Mouse (Mus musculus) bone marrow, adult 2 months (tissue): ENCODE data around the gene Gm21970. TPM values are rescaled to one million over a fixed set of nuclear protein-coding genes. Genes with fewer than 3 reads are reported as not detected.

ENCODE experiments used
- H3K27ac ChIP-seq: fragments of 200-500 bp; 2 replicates; pipeline ENCODE4 v1.5.1; 2012; ENCODE audit warnings: low read depth, mild to moderate bottlenecking, control low read depth, inconsistent platforms, low read length; ENCODE audit not compliant: control insufficient read depth, poor library complexity, insufficient read depth
- H3K4me1 ChIP-seq: fragments of 200-500 bp; 2 replicates; pipeline ENCODE4 v1.6.1; 2011; ENCODE audit warnings: low read length; ENCODE audit not compliant: control insufficient read depth, insufficient read depth
- H3K4me3 ChIP-seq: fragments of 200-500 bp; replicated peaks from 2 replicates; pipeline ENCODE3; 2011; ENCODE audit warnings: mild to moderate bottlenecking, low read depth, low read length, control low read depth; ENCODE audit not compliant: control insufficient read depth
- CTCF ChIP-seq: fragments of 200-500 bp; IDR thresholded peaks from 2 replicates; pipeline ENCODE4 v1.5.1; 2011; ENCODE audit warnings: low read length, control low read depth; ENCODE audit not compliant: control insufficient read depth, insufficient read depth
- POLR2A ChIP-seq: fragments of 200-500 bp; IDR thresholded peaks from 2 replicates; pipeline ENCODE4 v1.6.1; 2011; ENCODE audit warnings: low read depth, mild to moderate bottlenecking, control low read depth, low read length, borderline replicate concordance; ENCODE audit not compliant: control insufficient read depth
- WGBS: fragments of 180-500 bp; shearing (Covaris S2); methylation state at CpG from one replicate; pipeline ENCODE4 v1.1.7; 2018; 5-methylcytosine and 5-hydroxymethylcytosine counted together
- polyA plus RNA-seq: library from polyadenylated mRNA; stranded (reverse); fragments of >200 nt; gene quantifications from 2 replicates; pipeline ENCODE4 v1.2.4, GENCODE M21; 2011; ENCODE audit warnings: low replicate concordance; ENCODE audit not compliant: missing spikeins, insufficient read depth, insufficient read length

Gene Gm21970
- polyA plus RNA-seq, 1 experiment, result not detected

- Histone ChIP-seq H3K4me1 (peaks cover 12% of the 10 kb centered on the region), H3K4me3 (no peak overlapping the region), H3K27ac (peak overlapping the region; percentile 95)
- WGBS, result 41% methylated on average over 8 of the region's 8 CpGs
- no peak for TF ChIP-seq POLR2A
- TF ChIP-seq CTCF, result no peak
Observed at GRCm38 (mm10) chr16:91443211-91443611, 51.7 kb downstream of the Gm21970 start.

DNA sequence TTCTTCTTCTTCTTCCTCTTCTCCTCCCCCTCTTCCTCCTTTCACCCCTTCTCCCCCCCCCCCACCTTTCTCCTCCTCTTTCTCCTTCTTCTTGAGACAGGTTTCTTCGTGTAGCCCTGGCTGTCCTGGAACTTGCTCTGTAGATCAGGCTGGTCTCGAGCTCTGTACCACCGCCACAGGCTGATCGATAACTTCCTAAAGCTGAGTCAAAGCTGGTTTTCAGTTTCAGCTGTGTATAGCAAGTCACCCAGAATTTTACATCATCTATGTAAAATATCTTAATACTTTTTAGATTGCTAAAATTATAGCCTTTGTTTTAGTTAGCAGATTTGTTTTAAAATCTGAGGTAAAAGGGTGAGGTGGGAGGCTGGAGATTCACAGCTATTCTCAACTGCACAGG lies 53.3 kb downstream of the Gm21970 start:
- 58% methylated on average over 4 of the region's 4 CpGs for WGBS
- TF ChIP-seq CTCF (no peak), POLR2A (no peak)
- H3K27ac ChIP-seq, result no peak overlapping the region
- H3K4me1 ChIP-seq, result peaks cover 12% of the 10 kb centered on the region
- no peak overlapping the region for H3K4me3 ChIP-seq

DNA sequence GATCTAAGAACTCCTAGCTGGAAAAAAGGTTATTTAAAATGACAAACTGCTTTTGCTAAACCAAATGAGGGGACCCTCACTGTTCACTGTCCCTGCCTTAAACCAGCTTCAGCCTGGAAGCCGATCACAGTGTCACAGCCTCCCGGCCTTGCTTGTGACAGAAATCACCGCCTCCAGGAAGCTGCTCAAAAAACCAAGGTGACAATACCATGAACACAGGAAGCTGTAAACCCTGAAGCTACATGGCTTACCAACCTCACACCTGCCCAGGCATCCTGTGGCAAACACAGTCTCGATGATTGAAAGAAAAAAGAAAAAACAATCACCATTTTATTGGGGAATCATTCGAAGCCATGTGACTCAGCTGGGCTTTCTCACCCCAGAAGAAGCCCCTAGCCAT lies 54.0 kb downstream of the Gm21970 start:
- 32% methylated on average over 5 of the region's 5 CpGs for WGBS
- H3K4me1 ChIP-seq, result peaks cover 12% of the 10 kb centered on the region
- no peak overlapping the region; the same call in 1 of the 2 replicates for H3K27ac ChIP-seq
- TF ChIP-seq CTCF, result no peak
- TF ChIP-seq POLR2A, result no peak
- no peak overlapping the region for H3K4me3 ChIP-seq

GRCm38 (mm10) chr16:91446778-91447511 lies 55.4 kb downstream of the Gm21970 start:
- Histone ChIP-seq H3K4me3 (no peak overlapping the region), H3K4me1 (peaks cover 14% of the 10 kb centered on the region), H3K27ac (peak overlapping the region; percentile 75)
- TF ChIP-seq CTCF (no peak), POLR2A (no peak)
- WGBS, result 42% methylated on average over 8 of the region's 8 CpGs

- Histone ChIP-seq H3K27ac (peak overlapping the region; percentile 75), H3K4me3 (no peak overlapping the region), H3K4me1 (peaks cover 17% of the 10 kb centered on the region)
- 65% methylated on average over 6 of the region's 6 CpGs for WGBS
- no peak for TF ChIP-seq CTCF
- no peak for TF ChIP-seq POLR2A
Observed at GRCm38 (mm10) chr16:91447512-91447900, 56.0 kb downstream of the Gm21970 start.

DNA sequence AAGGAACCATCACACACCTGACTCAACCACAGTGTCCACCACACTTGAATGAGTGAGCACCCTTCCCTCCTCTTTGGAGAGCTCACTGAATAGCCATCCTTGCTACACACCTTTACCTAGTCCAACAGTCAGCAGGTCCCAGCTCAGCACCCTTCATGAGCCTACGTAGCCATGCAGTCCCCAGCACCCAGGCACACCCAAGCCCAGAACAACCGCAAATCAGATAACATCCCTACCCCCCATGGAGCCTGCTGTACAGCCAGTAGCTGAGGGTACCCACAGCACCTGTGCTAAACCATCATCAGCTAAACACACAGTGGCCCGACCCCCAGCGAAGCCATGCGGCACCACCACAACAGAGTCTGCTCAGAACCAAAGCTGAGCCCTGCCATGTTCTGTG lies 56.6 kb downstream of the Gm21970 start:
- Histone ChIP-seq H3K4me1 (peaks cover 15% of the 10 kb centered on the region), H3K4me3 (no peak overlapping the region), H3K27ac (peak overlapping the region; percentile 18)
- TF ChIP-seq CTCF, result no peak
- no peak for TF ChIP-seq POLR2A
- WGBS, result 73% methylated on average over 5 of the region's 5 CpGs

DNA sequence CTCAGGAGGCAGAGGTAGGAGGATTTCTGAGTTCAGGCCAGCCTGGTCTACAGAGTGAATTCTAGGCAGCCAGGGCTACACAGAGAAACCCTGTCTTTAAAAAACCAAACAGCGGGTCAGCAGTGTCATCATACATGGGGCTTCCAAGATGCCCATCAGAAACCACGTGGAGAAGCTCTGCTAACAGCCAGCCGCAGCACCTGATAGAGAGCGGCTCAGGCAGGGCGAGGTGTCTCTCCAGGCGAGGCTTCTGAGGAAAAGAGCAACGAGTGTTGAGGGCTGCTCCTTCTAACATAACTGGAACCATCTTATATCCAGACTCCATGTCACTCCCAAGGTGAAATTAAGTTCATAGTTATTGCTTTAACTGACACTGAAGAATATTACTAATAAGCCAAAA lies 57.4 kb downstream of the Gm21970 start:
- 71% methylated on average over 7 of the region's 7 CpGs for WGBS
- TF ChIP-seq POLR2A (no peak), CTCF (no peak)
- peaks cover 14% of the 10 kb centered on the region for H3K4me1 ChIP-seq
- H3K27ac ChIP-seq, result no peak overlapping the region
- no peak overlapping the region for H3K4me3 ChIP-seq

DNA sequence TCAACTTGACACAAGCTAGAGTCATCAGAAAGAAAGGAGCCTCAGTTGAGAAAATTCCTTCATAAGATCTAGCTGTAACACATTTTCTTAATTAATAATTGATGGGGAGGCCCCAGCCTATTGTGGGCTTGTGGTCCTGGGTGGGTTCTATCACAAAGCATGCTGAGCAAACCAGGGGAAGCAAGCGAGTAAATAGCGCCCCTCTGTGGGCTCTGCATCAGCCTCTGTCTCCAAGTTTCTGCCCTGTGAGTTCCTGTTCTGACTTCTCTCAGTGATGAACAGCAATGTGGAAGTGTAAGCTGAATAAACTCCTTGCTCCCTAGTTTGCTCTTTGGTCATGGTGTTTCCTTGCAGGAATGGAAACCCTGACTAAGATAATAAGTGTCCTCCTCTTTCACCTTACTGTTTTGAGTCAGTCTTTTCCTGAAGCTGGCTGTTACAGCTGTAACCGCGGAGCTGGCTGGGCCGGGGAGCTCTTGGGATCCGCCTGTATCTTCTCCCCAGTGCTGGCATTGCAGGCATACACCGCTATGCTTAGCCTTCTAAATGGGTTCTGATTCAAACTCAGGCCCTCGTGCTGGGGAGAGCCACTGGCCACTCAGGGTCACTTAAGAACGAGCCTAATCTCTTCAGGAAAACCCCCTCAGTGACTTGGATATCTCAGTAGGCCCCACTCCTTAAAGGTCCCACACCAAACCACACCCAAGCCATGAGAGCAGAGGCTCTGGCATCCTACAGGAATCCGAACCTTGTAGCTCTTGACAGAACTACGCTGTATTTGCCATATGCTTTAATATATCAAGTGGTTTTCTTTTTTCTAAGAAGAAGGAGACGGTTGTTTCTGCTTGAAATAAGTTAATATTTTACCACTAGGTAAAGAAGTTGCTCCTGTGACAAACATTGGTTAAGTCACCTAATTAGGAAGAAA lies 58.9 kb downstream of the Gm21970 start:
- 91% methylated on average over 12 of the region's 12 CpGs for WGBS
- TF ChIP-seq CTCF, result no peak
- TF ChIP-seq POLR2A, result no peak
- Histone ChIP-seq H3K27ac (no peak overlapping the region), H3K4me3 (no peak overlapping the region), H3K4me1 (peaks cover 14% of the 10 kb centered on the region)

GRCm38 (mm10) chr16:91451949-91452348 lies 60.4 kb downstream of the Gm21970 start:
- H3K27ac ChIP-seq, result peak overlapping the region; percentile 80
- WGBS, result 2% methylated on average over 2 of the region's 2 CpGs
- H3K4me1 ChIP-seq, result peaks cover 15% of the 10 kb centered on the region
- H3K4me3 ChIP-seq, result no peak overlapping the region
- TF ChIP-seq CTCF (no peak), POLR2A (no peak)
